Mouse (Mus musculus) C2C12 (cell line): ENCODE data around the gene AI413582. TPM values are rescaled to one million over a fixed set of nuclear protein-coding genes. Genes with fewer than 3 reads are reported as not detected.
A peak's percentile ranks its signal among the peaks of the same experiment; 100 is the strongest.

ENCODE experiments used
- H3K27me3 ChIP-seq: one replicate; pipeline ENCODE4 v1.6.1; 2011; ENCODE audit not compliant: control insufficient read depth, insufficient read depth, insufficient read length
- H3K36me3 ChIP-seq: one replicate; pipeline ENCODE4 v1.6.1; 2011; ENCODE audit not compliant: control insufficient read depth, insufficient read depth
- H3K4me3 ChIP-seq: one replicate; pipeline ENCODE4 v1.5.1; 2011; ENCODE audit warnings: mild to moderate bottlenecking, control low read depth; ENCODE audit not compliant: poor library complexity, insufficient read depth, severe bottlenecking
- H3K79me2 ChIP-seq: one replicate; pipeline ENCODE4 v1.6.1; 2011; ENCODE audit not compliant: control insufficient read depth, insufficient read depth
- H3K79me3 ChIP-seq: one replicate; pipeline ENCODE4 v1.6.1; 2011; ENCODE audit warnings: low read depth, control low read depth
- H3ac ChIP-seq: one replicate; pipeline ENCODE3; 2011; ENCODE audit warnings: low read depth; ENCODE audit not compliant: control insufficient read depth, insufficient read length
- CEBPB ChIP-seq: IDR thresholded peaks from one replicate; pipeline ENCODE4 v1.6.1; 2011; ENCODE audit warnings: low read depth, mild to moderate bottlenecking, control low read depth, moderate library complexity
- CTCF ChIP-seq: IDR thresholded peaks from one replicate; pipeline ENCODE4 v1.5.1; 2011; ENCODE audit not compliant: control insufficient read depth, insufficient read depth, insufficient read length
- FOSL1 ChIP-seq: IDR thresholded peaks from one replicate; pipeline ENCODE4 v1.8.0; 2011; ENCODE audit warnings: mild to moderate bottlenecking, low read length; ENCODE audit not compliant: poor library complexity, insufficient read depth, severe bottlenecking
- MAX ChIP-seq: IDR thresholded peaks from one replicate; pipeline ENCODE4 v1.6.1; 2011; ENCODE audit warnings: mild to moderate bottlenecking, control low read depth
- MYOD1 ChIP-seq: IDR thresholded peaks from one replicate; pipeline ENCODE4 v1.6.1; 2011; ENCODE audit warnings: low read depth; ENCODE audit not compliant: control insufficient read depth, insufficient read length
- MYOG ChIP-seq: IDR thresholded peaks from one replicate; pipeline ENCODE4 v1.6.1; 2011; ENCODE audit not compliant: control insufficient read depth, insufficient read length; ENCODE audit errors: extremely low read depth
- USF1 ChIP-seq: IDR thresholded peaks from one replicate; pipeline ENCODE4 v1.6.1; 2011; ENCODE audit warnings: low read depth, mild to moderate bottlenecking, control low read depth, moderate library complexity
- long read RNA-seq, 2 experiments: library from polyadenylated mRNA; unstranded; transcript quantifications; one replicate each; pipeline ENCODE4 v2.0.0; 2019 to 2020
- polyA plus RNA-seq: library from polyadenylated mRNA; unstranded; fragments of >200 nt; fragmentation: generic; extraction: Trizol; gene quantifications from one replicate; pipeline ENCODE4 v1.2.1, GENCODE M21; 2012; ENCODE audit warnings: missing spikeins

AI413582 gene
- 37.9 TPM for polyA plus RNA-seq
- long read RNA-seq, experiment 1, transcript AI413582-204 (5 exons, 862 nt) = major isoform, 24 of 39 reads
- long read RNA-seq, experiment 1, partial matches to known transcripts = 3 of 39 reads
- long read RNA-seq, experiment 1, other reads (novel, unspliced or antisense) = 8 of 39 reads
- long read RNA-seq, experiment 2, transcript AI413582-204 (5 exons, 862 nt) = major isoform, 7 of 10 reads
- long read RNA-seq, experiment 2, partial matches to known transcripts = 1 of 10 reads
- long read RNA-seq, experiment 2, other reads (novel, unspliced or antisense) = 1 of 10 reads

GRCm38 (mm10) chr17:27565163-27565941, at the start of gene AI413582:
TSS of gene AI413582 (minus strand) at chr17:27565756.
- peaks cover 5% of the 10 kb centered on the region for H3K36me3 ChIP-seq
- peak within 1 kb of the TSS; percentile 82 for H3ac ChIP-seq
- no peaks in the 10 kb centered on the region for H3K27me3 ChIP-seq
- peak; percentile 56 for TF ChIP-seq USF1
- no peak for TF ChIP-seq CEBPB
- peak; percentile 99 for TF ChIP-seq CTCF
- H3K79me2 ChIP-seq = peaks cover 15% of the 10 kb centered on the region
- peaks cover 3% of the 10 kb centered on the region for H3K79me3 ChIP-seq
- peak within 1 kb of the TSS; percentile 55 for H3K4me3 ChIP-seq

GRCm38 (mm10) chr17:27613016-27613415, 47.5 kb upstream of the AI413582 start:
- peaks cover 96% of the 10 kb centered on the region for H3K79me3 ChIP-seq
- H3K27me3 ChIP-seq = no peaks in the 10 kb centered on the region
- no peak overlapping the region for H3K4me3 ChIP-seq
- peaks cover 9% of the 10 kb centered on the region for H3K36me3 ChIP-seq
- no peak for TF ChIP-seq MYOD1
- no peak for TF ChIP-seq USF1
- no peak for TF ChIP-seq MYOG
- no peak for TF ChIP-seq CEBPB
- TF ChIP-seq FOSL1 = no peak
- no peak for TF ChIP-seq MAX
- TF ChIP-seq CTCF = no peak
- H3ac ChIP-seq = no peak overlapping the region
- peaks cover 100% of the 10 kb centered on the region for H3K79me2 ChIP-seq

- Histone ChIP-seq H3K79me3 (peaks cover 96% of the 10 kb centered on the region), H3ac (no peak overlapping the region), H3K36me3 (peaks cover 6% of the 10 kb centered on the region), H3K27me3 (no peaks in the 10 kb centered on the region), H3K4me3 (no peak overlapping the region), H3K79me2 (peaks cover 100% of the 10 kb centered on the region)
- no peak for TF ChIP-seq CTCF
- TF ChIP-seq MAX = no peak
- TF ChIP-seq CEBPB = no peak
- no peak for TF ChIP-seq MYOG
- no peak for TF ChIP-seq FOSL1
- TF ChIP-seq MYOD1 = no peak
- no peak for TF ChIP-seq USF1
These were observed 46.4 kb upstream of the AI413582 start for GRCm38 (mm10) chr17:27611994-27612393.

- TF ChIP-seq MYOD1 = no peak
- no peak for TF ChIP-seq FOSL1
- TF ChIP-seq MYOG = no peak
- no peak for TF ChIP-seq CTCF
- TF ChIP-seq MAX = no peak
- TF ChIP-seq USF1 = no peak
- TF ChIP-seq CEBPB = no peak
- no peak overlapping the region for H3ac ChIP-seq
- H3K27me3 ChIP-seq = no peaks in the 10 kb centered on the region
- H3K79me3 ChIP-seq = peaks cover 94% of the 10 kb centered on the region
- H3K4me3 ChIP-seq = no peak overlapping the region
- peaks cover 100% of the 10 kb centered on the region for H3K79me2 ChIP-seq
- peaks cover 6% of the 10 kb centered on the region for H3K36me3 ChIP-seq
These were observed 45.9 kb upstream of the AI413582 start for GRCm38 (mm10) chr17:27611519-27611884.

- H3K27me3 ChIP-seq = no peaks in the 10 kb centered on the region
- no peak overlapping the region for H3ac ChIP-seq
- TF ChIP-seq FOSL1 = no peak
- TF ChIP-seq CEBPB = no peak
- no peak for TF ChIP-seq MYOD1
- no peak for TF ChIP-seq MAX
- no peak for TF ChIP-seq USF1
- no peak for TF ChIP-seq CTCF
- no peak for TF ChIP-seq MYOG
- H3K79me2 ChIP-seq = peaks cover 100% of the 10 kb centered on the region
- peaks cover 6% of the 10 kb centered on the region for H3K36me3 ChIP-seq
- H3K4me3 ChIP-seq = no peak overlapping the region
- H3K79me3 ChIP-seq = peaks cover 96% of the 10 kb centered on the region
These were observed 45.3 kb upstream of the AI413582 start for GRCm38 (mm10) chr17:27610679-27611518.
